Mouse (Mus musculus): Measurements from ENCODE around the gene Orai1.
A peak's percentile ranks its signal among the peaks of the same experiment; 100 is the strongest.
"Not testable (repeated sequence)": the region's sequence is repeated elsewhere in the genome, so short reads cannot be mapped to it uniquely, and the experiment has no call there.

The Orai1 gene

GRCm38 (mm10) chr5:123033646-123034160 lies 18.8 kb downstream of the Orai1 start:
- no peak for DNase-seq (ENCODE audit: low spot score)

DNA sequence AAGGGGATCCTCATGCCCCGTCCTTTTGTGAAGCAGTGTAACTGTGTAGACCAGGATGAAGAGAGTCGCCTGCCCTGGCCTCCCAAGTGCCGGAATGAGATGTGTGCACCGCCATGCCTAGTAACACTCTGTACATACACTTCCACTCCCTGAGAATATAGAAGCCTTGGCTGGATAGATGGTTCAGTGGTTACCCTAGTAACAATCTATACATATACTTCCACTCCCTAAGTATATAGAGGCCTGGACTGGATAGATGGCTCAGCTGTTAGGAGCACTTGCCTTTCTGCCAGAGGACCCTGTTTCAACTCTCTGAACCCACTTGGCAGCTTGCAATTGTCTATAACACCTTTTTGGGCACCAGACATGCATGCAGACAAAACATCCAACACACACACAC lies 20.2 kb downstream of the Orai1 start:
- DNase-seq (ENCODE audit: low spot score), result no peak

- no peak for DNase-seq (ENCODE audit: low spot score)
Observed at GRCm38 (mm10) chr5:123035564-123035963, 20.7 kb downstream of the Orai1 start.

GRCm38 (mm10) chr5:123038115-123038514 lies 23.2 kb downstream of the Orai1 start:
- no peak for DNase-seq (ENCODE audit: low spot score)

DNA sequence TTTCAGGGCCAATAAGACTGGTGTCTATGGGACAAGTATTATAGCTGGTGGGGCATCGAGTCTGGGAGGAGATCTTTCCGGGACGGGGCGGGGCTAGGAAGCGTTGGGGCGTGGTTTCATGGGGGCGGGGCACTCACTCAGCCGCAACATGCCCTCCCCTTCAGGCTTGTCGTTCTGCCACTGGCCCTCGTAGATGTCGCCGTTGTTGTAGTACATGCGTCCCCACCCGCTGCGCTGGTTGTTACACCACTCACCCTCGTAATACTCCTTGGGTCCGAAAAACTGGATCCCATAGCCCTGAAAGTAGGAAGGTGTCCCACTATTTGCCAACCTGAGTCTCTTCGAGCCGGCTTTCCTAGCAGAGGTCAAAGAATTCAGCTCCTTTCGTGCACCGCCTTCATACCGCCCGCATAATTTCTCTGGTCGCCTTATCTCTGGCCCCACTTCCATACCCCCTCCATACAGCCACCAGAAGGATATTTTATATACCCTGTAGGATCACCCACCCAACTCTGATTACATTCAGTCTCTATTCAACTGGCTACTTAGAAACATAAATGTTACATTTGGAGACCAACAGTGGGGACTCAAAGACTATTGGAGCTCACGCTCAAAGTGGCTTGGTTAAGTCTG lies 24.4 kb downstream of the Orai1 start:
- DNase-seq (ENCODE audit: low spot score), result peak; percentile 72

DNA sequence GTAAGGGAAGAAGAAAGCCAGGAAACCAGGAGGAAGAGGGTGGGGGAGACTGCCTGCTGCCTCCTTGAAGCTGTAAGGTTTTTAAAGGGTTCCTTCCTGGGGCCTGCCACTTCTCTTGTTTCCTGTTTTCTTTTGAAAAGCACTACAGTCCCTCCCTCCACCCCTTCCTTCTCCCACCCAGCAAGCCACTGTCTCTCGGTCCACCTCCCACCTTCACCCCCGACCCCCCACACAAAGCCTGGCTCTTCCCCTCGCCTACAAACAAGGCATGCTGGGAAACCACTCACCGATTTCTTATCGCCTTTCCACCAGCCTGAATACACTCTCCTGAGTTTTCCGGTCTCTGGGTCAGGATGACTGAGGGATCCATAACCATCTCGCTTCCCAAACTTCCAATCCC lies 25.9 kb downstream of the Orai1 start:
- DNase-seq (ENCODE audit: low spot score), result no peak

DNA sequence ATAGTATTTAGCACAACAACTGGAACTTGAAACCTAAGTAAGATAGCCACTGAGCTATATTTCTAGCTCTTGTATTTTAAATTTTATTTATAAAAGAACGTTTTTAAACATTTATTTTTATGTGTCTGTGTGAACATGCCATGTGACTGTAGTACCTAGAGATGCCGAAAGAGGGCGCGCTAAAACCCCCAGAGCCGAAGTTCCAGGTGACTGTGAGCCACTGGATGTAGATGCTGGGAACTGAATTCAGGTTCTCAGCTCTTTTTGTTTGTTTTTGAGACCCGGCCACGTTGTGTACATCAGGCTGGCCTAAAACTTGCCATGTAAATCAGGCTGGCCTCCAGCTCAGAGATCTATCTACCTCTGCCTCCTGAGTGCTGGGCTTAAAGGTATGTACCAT lies 29.0 kb downstream of the Orai1 start:
- no peak for DNase-seq (ENCODE audit: low spot score)

DNA sequence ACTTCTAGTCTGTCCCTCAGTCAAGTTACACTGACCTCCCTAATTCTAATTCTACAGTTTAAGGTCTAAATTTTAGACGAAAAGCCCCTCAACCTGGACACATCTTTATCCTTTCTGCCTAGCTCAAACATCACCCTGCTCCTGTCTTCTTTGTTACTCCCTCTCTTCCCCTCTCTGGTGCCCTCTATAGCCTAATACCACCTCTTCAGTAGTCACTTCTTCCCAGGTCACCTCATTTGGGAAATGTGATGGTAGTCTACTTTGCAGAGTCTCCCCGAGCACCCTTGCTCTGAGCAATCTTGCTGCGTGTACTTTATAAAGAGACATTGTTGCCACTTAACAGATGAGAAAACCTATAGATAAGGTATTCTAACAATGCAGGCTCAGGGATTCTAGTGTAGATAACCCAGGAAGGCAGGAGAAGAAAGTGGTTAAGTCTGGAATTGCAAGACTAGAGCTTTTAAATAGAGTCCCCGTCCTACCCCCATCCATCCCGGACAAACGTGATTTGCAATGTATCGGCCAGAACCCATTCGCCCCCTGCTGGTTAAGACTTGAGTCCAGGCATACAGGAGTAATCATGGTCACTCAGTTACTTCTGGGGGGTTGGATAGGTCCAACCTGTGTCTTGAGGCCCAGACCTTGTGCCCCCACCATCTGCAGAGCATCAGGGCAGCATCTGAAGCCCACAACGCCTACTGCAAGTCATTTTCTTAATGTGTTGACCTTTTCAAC lies 30.9 kb downstream of the Orai1 start:
- DNase-seq (ENCODE audit: low spot score), result peak; percentile 85

DNA sequence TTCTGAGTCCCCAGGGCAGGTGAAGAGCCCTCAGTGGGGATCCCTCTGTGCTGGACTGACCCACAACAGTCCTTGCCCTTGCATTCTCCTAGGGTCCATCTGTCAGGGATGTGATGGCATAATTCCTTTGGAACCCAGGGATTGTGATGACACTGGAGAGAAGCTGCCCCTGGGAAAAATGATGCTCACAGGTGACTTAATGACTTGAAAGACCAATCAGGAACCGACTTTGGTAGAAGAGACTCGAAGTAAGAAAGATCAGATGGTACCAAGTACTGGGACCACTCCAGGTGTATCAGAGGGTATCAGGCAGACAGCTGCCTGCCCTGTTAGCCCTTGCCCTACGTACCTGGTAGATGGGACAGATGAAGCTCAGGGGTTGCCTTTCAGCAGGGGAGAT lies 32.0 kb downstream of the Orai1 start, which contains the start of gene Morn3:
TSS of gene Morn3 (minus strand) at position 101 of the 400 bp plus-strand sequence.
- no peak for DNase-seq (ENCODE audit: low spot score)

DNA sequence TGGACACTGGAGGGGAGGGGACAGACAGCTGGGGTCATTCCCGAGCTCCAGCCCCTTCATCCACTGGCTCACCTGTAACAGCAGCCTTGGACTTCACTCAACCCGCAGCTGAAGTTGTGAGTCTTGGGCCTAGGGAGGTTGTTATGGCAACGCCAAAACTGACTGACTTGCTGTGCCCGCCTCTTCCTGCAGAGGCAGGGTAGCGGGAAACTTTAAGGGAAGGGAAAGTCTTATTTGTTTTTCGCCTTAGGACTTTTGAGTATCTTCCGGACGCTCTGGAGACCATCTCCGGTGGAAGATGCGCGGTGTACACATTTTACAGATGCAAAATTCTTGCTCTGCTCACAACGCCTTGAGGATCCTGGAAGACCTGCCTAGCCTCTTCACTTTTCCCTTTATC lies 34.4 kb downstream of the Orai1 start:
- DNase-seq (ENCODE audit: low spot score), result peak; percentile 89

GRCm38 (mm10) chr5:123050918-123051317 lies 36.0 kb downstream of the Orai1 start:
- DNase-seq (ENCODE audit: low spot score), result no peak

DNA sequence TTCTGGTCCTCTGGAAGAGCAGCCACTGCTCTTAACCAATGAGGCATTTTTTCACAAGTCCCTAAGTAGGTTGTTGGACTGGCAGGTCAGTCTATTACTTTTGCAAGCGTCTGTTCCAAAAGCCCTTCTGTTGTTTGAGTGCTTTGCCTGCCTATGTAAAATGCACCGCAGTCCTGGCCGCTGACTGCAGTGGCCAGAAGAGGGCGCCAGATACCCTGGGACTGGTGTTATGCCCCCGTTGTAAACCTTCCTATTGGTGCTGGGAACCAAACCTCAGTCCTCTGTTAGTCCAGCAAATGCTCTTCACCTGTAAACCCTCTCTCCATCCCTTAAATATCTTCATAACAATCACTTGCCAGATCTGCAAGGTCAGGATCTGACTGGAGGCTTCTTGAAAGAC lies 36.9 kb downstream of the Orai1 start:
- no peak for DNase-seq (ENCODE audit: low spot score)

DNA sequence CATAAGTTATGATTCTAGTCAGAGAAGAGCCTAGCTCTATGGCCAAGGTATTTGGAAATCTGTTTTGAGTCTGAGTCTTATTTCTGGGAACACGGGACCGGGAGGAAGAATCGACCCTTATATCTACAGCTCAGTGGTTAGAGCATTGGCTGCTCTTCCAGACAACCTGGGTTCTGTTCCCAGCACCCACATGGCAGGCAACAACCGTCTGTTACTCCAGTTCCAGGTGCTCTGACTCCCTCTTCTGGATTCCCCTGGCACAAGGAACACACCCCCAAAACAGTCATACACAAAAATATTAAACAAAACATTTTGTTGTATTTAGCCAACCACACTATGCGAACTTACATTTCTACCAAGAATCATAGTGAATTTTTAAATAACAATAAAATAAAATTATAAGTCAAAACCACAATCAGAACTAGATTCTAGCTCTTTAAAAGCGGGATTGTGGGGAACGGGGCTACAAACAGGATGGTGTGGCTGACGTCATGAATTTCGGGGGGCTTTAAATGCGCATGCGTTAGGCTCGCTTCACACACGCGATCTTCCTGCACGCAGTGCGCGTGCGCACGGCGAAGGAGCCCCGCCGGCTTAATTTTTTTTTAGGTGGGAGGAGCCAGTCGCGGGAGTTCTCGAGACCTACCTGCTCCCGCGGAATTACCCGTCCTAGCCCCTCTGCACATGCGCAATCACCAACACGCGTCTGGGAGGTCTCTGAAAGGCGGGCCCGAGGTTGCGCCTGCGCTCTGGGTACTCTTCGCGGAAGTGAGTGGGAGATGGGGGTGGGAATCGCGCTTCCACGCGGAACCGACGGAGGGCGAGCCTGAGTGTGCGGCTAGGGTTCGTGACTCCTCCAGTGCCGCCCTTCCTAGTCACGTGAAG lies 42.7 kb downstream of the Orai1 start:
- peak; percentile 100 for DNase-seq (ENCODE audit: low spot score)

DNA sequence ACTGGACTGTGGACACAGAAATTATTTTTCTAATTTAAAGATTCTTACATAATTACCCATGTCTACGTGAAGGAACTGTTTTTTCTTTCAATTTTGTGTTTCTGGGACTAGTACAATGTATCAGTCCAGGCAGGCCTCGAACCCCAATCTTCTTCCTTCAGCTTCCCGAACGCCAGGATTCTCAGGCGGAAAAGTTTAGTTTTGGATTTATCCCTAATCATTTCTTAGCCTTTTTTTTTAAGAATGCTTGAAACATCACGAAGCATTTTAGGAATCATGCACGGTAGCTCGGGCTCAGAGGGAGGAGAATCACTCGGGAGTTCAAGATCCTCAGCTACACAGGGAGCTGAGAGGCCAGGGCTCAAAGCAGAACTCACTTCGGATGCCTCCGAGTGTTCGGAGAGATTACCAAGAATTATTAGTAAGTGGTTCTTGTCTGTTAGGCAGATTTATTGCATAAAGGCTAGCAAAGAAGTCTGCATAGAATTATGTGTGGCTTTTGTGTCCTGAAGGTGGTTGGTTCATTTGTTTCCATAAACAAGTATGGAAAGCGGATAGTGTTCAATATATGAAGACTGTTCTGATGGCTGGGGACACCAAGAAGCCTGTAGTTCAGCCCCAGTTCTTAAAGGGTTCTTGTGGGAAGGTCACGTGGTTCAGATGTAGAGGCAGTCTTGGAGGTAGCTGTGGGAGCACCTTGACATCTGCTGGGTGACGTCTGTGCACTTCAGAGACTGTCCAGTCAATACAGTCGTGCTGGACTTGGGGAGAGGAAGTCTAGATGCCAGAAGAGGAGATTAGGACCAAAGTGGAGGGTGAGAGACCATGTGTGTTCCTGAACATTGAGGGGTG lies 43.6 kb downstream of the Orai1 start:
- no peak for DNase-seq (ENCODE audit: low spot score)

- peak; percentile 65 for DNase-seq (ENCODE audit: low spot score)
Observed at GRCm38 (mm10) chr5:123059757-123060520, 45.1 kb downstream of the Orai1 start.

- DNase-seq (ENCODE audit: low spot score), result no peak
Observed at GRCm38 (mm10) chr5:123060706-123061401, 46.0 kb downstream of the Orai1 start.

GRCm38 (mm10) chr5:123061402-123061749 lies 46.5 kb downstream of the Orai1 start:
- DNase-seq (ENCODE audit: low spot score), result not testable (repeated sequence)

GRCm38 (mm10) chr5:123063141-123063540 lies 48.3 kb downstream of the Orai1 start:
- DNase-seq (ENCODE audit: low spot score), result no peak

- DNase-seq (ENCODE audit: low spot score), result peak; percentile 91
Observed at GRCm38 (mm10) chr5:123064207-123064606, 49.3 kb downstream of the Orai1 start.

DNA sequence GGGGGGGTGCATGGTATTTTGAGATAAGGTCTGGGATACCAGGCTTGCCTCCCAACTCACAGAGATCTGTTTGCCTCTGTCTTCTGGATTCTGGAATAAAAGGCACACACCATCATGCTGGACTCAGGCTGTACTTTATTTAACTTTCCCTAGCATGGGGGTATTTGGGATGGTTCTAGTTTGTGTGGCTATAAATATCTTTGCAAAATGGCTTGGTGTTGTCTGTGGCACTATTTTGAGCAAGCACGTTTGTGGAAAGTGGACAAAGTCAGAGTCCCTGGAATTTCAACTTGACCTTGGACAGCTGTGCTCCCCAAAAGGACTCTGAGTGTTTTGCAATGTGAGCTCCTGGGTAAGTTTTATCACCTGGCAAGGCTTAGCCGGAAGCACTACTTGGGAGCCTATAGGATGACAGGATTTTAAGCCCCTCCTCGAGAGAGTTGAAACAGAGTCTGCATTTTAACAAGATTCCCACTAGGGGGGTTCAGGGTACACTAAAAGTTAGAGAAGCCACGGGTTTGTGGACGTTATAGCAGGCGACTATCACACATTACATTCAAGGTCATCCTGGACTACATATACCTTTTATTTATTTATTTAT lies 52.6 kb downstream of the Orai1 start:
- DNase-seq (ENCODE audit: low spot score), result peak; percentile 57
